Mouse (Mus musculus): ENCODE measurements at regions not wholly inside any gene's neighbourhood (a gene's known extent, or its start where the extent isn't known, plus 50 kb on each side); places are given as distances from the start of the nearest gene placed in this dataset.

- TF ChIP-seq CTCF (IDR thresholded peaks at IDR 0.05; ENCODE audit: borderline replicate concordance, insufficient read depth, low read length): no peak
- TF ChIP-seq POLR2A (IDR thresholded peaks at IDR 0.05; ENCODE audit: low read depth, low read length): no peak
Measured at GRCm38 (mm10) chr8:64318524-64319219, 112.6 kb upstream of the Tll1 start.
